Mouse (Mus musculus) kidney, postnatal 0 days (tissue): ENCODE results near the gene Serp1. TPM values are rescaled to one million over a fixed set of nuclear protein-coding genes. Genes with fewer than 3 reads are reported as not detected.

Source experiments
- ATAC-seq: fragments of 200-750 bp; cut with Nextera tagmentation; replicated peaks from 2 replicates; pipeline ENCODE4 v1.8.0; 2017; ENCODE audit warnings: low read depth, moderate number of reproducible peaks, moderate TSS enrichment, moderate library complexity; ENCODE audit not compliant: low FRiP score
- DNase-seq: peaks from one replicate; pipeline ENCODE4 v3.0.0-alpha.2; 2016; ENCODE audit warnings: low spot score
- H3K27ac ChIP-seq: fragments of 300-500 bp; sonication (generic); 2 replicates; pipeline ENCODE4 v1.5.1; 2014; ENCODE audit warnings: mild to moderate bottlenecking
- H3K27me3 ChIP-seq: fragments of 300-500 bp; sonication (generic); 2 replicates; pipeline ENCODE4 v1.6.1; 2014; ENCODE audit warnings: low read length, mixed read lengths; ENCODE audit not compliant: insufficient read depth
- H3K36me3 ChIP-seq: fragments of 300-500 bp; sonication (generic); 2 replicates; pipeline ENCODE4 v1.6.1; 2014; ENCODE audit warnings: low read length, mixed read lengths; ENCODE audit not compliant: insufficient read depth
- H3K4me1 ChIP-seq: fragments of 300-500 bp; sonication (generic); replicated peaks from 2 replicates; pipeline ENCODE4 v1.6.1; 2014; ENCODE audit warnings: antibody characterized with exemption, low read length, mixed read lengths; ENCODE audit not compliant: insufficient read depth
- H3K4me2 ChIP-seq: fragments of 300-500 bp; sonication (generic); 2 replicates; pipeline ENCODE4 v1.6.1; 2014; ENCODE audit warnings: mild to moderate bottlenecking, low read length, moderate library complexity, mixed read lengths
- H3K4me3 ChIP-seq: fragments of 300-500 bp; sonication (generic); replicated peaks from 2 replicates; pipeline ENCODE4 v1.5.1; 2014; ENCODE audit warnings: low read depth, low read length
- H3K9ac ChIP-seq: fragments of 300-500 bp; sonication (generic); 2 replicates; pipeline ENCODE4 v1.6.1; 2014; ENCODE audit warnings: low read depth, low read length
- H3K9me3 ChIP-seq: fragments of 300-500 bp; sonication (generic); replicated peaks from 2 replicates; pipeline ENCODE4 v1.6.1; 2016; ENCODE audit warnings: low read length, inconsistent platforms, mixed read lengths
- CTCF ChIP-seq: IDR thresholded peaks from 2 replicates; pipeline ENCODE4 v1.5.1; 2016; ENCODE audit warnings: antibody characterized with exemption, low read depth, mild to moderate bottlenecking, moderate library complexity
- WGBS: fragments of 180-500 bp; shearing (Covaris S2); extraction: QIAGEN DNeasy Blood & Tissue Kit; methylation state at CpG from one replicate; pipeline ENCODE4 v1.1.7; 2014; 5-methylcytosine and 5-hydroxymethylcytosine counted together
- polyA plus RNA-seq: library from polyadenylated mRNA; unstranded; fragments of >200 nt; fragmentation: Nextera tagmentation; extraction: Ambion mirVana; gene quantifications from 2 replicates; pipeline ENCODE4 v1.2.1, GENCODE M21; 2015

Gene Serp1
- polyA plus RNA-seq, 1 experiment from 2014 or later = 142 TPM

GRCm38 (mm10) chr3:58519536-58519935 is 6.2 kb downstream of the Serp1 start:
- H3K9me3 ChIP-seq = no peaks in the 10 kb centered on the region
- no peak overlapping the region for H3K27ac ChIP-seq
- no peak overlapping the region for H3K4me3 ChIP-seq
- no peaks in the 10 kb centered on the region for H3K27me3 ChIP-seq
- TF ChIP-seq CTCF = no peak
- H3K4me1 ChIP-seq = 0 out of 2 replicates have a peak, but pooled peaks cover 3% of the 10 kb centered on the region
- no peak overlapping the region for H3K9ac ChIP-seq
- peaks cover 13% of the 10 kb centered on the region for H3K36me3 ChIP-seq
- DNase-seq (no peak), ATAC-seq (no peak)
- H3K4me2 ChIP-seq = no peak overlapping the region
- 63% methylated on average over 3 of the region's 3 CpGs for WGBS

- no peak overlapping the region for H3K4me2 ChIP-seq
- no peaks in the 10 kb centered on the region for H3K4me1 ChIP-seq
- H3K36me3 ChIP-seq = peaks cover 13% of the 10 kb centered on the region
- H3K27me3 ChIP-seq = no peaks in the 10 kb centered on the region
- no peak for TF ChIP-seq CTCF
- H3K4me3 ChIP-seq = no peak overlapping the region
- H3K9me3 ChIP-seq = no peaks in the 10 kb centered on the region
- no peak overlapping the region for H3K27ac ChIP-seq
- H3K9ac ChIP-seq = no peak overlapping the region
- WGBS = 91% methylated on average over 2 of the region's 2 CpGs
- no peak for DNase-seq
- ATAC-seq = no peak
Observed at GRCm38 (mm10) chr3:58518962-58519361, 6.7 kb downstream of the Serp1 start.

GRCm38 (mm10) chr3:58517800-58518199 is 7.9 kb downstream of the Serp1 start:
- 81% methylated on average over 5 of the region's 5 CpGs for WGBS
- Histone ChIP-seq H3K9ac (no peak overlapping the region), H3K9me3 (no peaks in the 10 kb centered on the region), H3K4me2 (no peak overlapping the region), H3K27ac (no peak overlapping the region), H3K4me1 (no peaks in the 10 kb centered on the region), H3K36me3 (peaks cover 10% of the 10 kb centered on the region; the same call in 1 of the 2 replicates), H3K4me3 (no peak overlapping the region), H3K27me3 (no peaks in the 10 kb centered on the region)
- ATAC-seq (no peak), DNase-seq (no peak)
- TF ChIP-seq CTCF = no peak

- Histone ChIP-seq H3K36me3 (peaks cover 7% of the 10 kb centered on the region; the same call in 1 of the 2 replicates), H3K9ac (no peak overlapping the region), H3K4me2 (no peak overlapping the region), H3K4me1 (no peaks in the 10 kb centered on the region), H3K9me3 (no peaks in the 10 kb centered on the region), H3K27ac (no peak overlapping the region), H3K27me3 (no peaks in the 10 kb centered on the region), H3K4me3 (no peak overlapping the region)
- no peak for DNase-seq
- no peak for TF ChIP-seq CTCF
- no peak for ATAC-seq
- 52% methylated on average over 5 of the region's 5 CpGs for WGBS
Observed at GRCm38 (mm10) chr3:58517258-58517657, 8.4 kb downstream of the Serp1 start.

- H3K9me3 ChIP-seq = no peaks in the 10 kb centered on the region
- no peak overlapping the region for H3K4me3 ChIP-seq
Observed at GRCm38 (mm10) chr3:58516602-58516976, 9.1 kb downstream of the Serp1 start.

GRCm38 (mm10) chr3:58515947-58516601 is 9.6 kb downstream of the Serp1 start:
- no peak for DNase-seq
- no peak overlapping the region for H3K4me3 ChIP-seq
- H3K9me3 ChIP-seq = no peaks in the 10 kb centered on the region
- H3K27me3 ChIP-seq = no peaks in the 10 kb centered on the region
- no peaks in the 10 kb centered on the region for H3K4me1 ChIP-seq
- H3K36me3 ChIP-seq = 0 out of 2 replicates have a peak, but pooled peaks cover under 1% of the 10 kb centered on the region
- 27% methylated on average over 1 of the region's 1 CpGs for WGBS
- H3K27ac ChIP-seq = no peak overlapping the region
- H3K4me2 ChIP-seq = no peak overlapping the region
- H3K9ac ChIP-seq = no peak overlapping the region
- no peak for TF ChIP-seq CTCF
- ATAC-seq = no peak

More at GRCm38 (mm10) chr3:58516602-58516976, 9.1 kb downstream of the Serp1 start:
- Histone ChIP-seq H3K9ac (no peak overlapping the region), H3K27me3 (no peaks in the 10 kb centered on the region), H3K4me2 (no peak overlapping the region), H3K36me3 (0 out of 2 replicates have a peak, but pooled peaks cover 6% of the 10 kb centered on the region), H3K4me1 (no peaks in the 10 kb centered on the region), H3K27ac (no peak overlapping the region)
- no peak for TF ChIP-seq CTCF
- 46% methylated on average over 7 of the region's 7 CpGs for WGBS
- ATAC-seq = no peak
- no peak for DNase-seq
